Mouse (Mus musculus): Measurements from ENCODE around the gene Olfr142. TPM values are rescaled to one million over a fixed set of nuclear protein-coding genes. Genes with fewer than 3 reads are reported as not detected.

Gene Olfr142
- not detected for polyA plus RNA-seq (2012; fragmentation: generic; extraction: Trizol)

GRCm38 (mm10) chr2:90257492-90257891 lies at the start of gene Olfr142:
TSS of gene Olfr142 (minus strand) at chr2:90257592.

GRCm38 (mm10) chr2:90292741-90293140 lies 35.3 kb upstream of the Olfr142 start, which contains the start of gene Olfr1272:
TSS of gene Olfr1272 (minus strand) at chr2:90292841.

GRCm38 (mm10) chr2:90270932-90271331 lies 13.5 kb upstream of the Olfr142 start, which contains the start of gene Olfr1271:
TSS of gene Olfr1271 (minus strand) at chr2:90271032.

GRCm38 (mm10) chr2:90224393-90224792 lies 33.0 kb downstream of the Olfr142 start, which contains the start of gene Olfr1506:
TSS of gene Olfr1506 (minus strand) at chr2:90224493.

Other genes starting within 250 kb of the Olfr142 start
- not detected for gene Olfr1263, start 245.5 kb downstream of the Olfr142 start, polyA plus RNA-seq (2012; fragmentation: generic; extraction: Trizol)
- gene Olfr1264, start 232.0 kb downstream of the Olfr142 start, polyA plus RNA-seq (2012; fragmentation: generic; extraction: Trizol): not detected
- gene Olfr1265, start 222.3 kb downstream of the Olfr142 start, polyA plus RNA-seq (2012; fragmentation: generic; extraction: Trizol): not detected
- gene Olfr140, start 194.0 kb downstream of the Olfr142 start, polyA plus RNA-seq (2012; fragmentation: generic; extraction: Trizol): not detected
- not detected for gene Olfr1269, start 136.2 kb downstream of the Olfr142 start, polyA plus RNA-seq (2012; fragmentation: generic; extraction: Trizol)
- gene Olfr32, start 115.3 kb downstream of the Olfr142 start, polyA plus RNA-seq (2012; fragmentation: generic; extraction: Trizol): not detected
- not detected for gene Olfr1270, start 104.5 kb downstream of the Olfr142 start, polyA plus RNA-seq (2012; fragmentation: generic; extraction: Trizol)
- not detected for gene Olfr1506, start 33.1 kb downstream of the Olfr142 start, polyA plus RNA-seq (2012; fragmentation: generic; extraction: Trizol)
- not detected for gene Olfr1271, start 13.4 kb upstream of the Olfr142 start, polyA plus RNA-seq (2012; fragmentation: generic; extraction: Trizol)
- not detected for gene Olfr1272, start 35.2 kb upstream of the Olfr142 start, polyA plus RNA-seq (2012; fragmentation: generic; extraction: Trizol)
- not detected for gene Gm13769, start 64.6 kb upstream of the Olfr142 start, polyA plus RNA-seq (2012; fragmentation: generic; extraction: Trizol)
- not detected for gene Olfr1274-ps, start 141.1 kb upstream of the Olfr142 start, polyA plus RNA-seq (2012; fragmentation: generic; extraction: Trizol)

All from C3H10T1/2 (cell line).